Mouse (Mus musculus) frontal cortex, postnatal 10 days (tissue): ENCODE measurements at regions not wholly inside any gene's neighbourhood (a gene's known extent, or its start where the extent isn't known, plus 50 kb on each side); places are given as distances from the start of the nearest gene placed in this dataset.

Experiments
- DNase-seq, 2 experiments: peaks; one replicate each; pipeline ENCODE4 v3.0.0; 2022; ENCODE audit warnings: low spot score in 2 of 2, mixed read lengths in 1 of 2

DNA sequence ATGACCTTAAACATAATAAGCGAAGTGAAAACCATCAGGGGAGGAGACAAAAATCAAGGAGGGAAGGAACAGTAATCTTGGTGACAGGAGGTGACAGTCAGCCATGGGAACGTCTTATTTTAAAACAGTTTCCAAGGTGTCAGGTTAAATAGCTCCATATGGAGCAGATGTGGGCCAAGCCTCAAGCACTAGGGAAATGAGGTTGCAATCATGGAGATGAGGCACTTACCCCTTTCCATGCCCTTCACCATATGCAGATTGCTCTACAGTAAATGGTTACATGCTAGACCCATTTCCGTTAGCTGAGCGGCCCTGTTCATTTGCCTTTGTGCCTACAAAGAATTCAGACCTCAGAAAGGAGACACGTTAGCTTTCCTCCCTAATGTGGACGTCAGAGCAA is 204.8 kb upstream of the Gm6793 start:
- no peak for DNase-seq

DNA sequence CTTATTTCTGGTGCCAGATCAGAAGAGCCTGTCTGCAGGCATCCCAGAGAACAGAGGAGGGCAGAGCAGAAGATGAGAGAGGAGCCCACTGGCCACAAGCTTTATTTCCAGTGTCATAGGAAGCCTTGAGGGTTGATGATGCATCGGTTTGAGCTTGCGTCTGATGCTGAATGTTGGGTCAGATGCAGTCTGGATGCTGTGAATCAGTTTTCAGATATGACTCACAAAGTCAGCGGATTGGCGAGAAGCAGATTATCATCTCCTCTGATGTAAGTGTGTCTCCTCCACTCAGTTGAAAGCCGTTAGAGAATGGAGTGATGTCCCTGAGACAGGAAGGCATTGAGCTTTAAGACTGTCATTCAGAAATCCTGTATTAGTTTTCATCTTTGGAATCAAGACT is 197.3 kb upstream of the Gm6793 start:
- DNase-seq, result no peak

DNA sequence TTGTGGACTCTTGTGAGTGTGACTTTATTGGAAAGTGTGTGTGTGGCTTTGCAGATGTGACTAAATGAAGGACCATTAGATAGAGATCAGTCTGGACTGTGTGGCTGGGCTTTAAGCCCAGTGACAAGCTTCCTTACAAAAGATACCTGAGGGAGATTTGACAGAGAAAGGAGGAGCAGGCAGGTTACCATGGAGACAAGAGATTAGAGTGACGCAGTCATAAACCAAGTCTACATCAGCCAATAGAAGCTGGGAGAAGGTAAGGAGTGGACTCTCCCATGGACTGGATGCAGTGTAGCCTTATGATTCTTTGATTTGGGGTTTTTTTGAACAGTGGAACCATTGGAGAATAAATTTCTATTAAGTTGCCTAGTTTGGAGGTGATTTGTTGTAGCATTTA is 181.6 kb upstream of the Gm6793 start:
- no peak for DNase-seq

DNA sequence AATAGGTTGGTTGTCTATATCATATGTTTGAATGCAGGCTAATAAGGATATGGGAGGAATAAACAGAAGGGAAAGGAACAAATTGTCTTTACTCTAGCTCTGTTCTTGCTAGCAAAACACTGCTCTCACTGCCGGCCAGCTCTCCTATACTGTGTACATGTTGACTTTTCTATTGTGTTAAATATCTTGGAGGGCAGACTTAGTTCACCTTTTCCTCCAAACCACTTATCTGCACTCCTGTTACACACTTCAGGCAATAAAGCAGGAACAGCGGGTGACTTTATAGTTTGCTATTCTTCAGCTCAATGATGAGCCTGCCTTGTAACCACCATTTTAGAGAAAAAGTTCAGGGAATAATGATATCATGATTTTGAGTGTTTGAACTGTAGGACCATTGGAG is 181.0 kb upstream of the Gm6793 start:
- DNase-seq, result no peak

DNA sequence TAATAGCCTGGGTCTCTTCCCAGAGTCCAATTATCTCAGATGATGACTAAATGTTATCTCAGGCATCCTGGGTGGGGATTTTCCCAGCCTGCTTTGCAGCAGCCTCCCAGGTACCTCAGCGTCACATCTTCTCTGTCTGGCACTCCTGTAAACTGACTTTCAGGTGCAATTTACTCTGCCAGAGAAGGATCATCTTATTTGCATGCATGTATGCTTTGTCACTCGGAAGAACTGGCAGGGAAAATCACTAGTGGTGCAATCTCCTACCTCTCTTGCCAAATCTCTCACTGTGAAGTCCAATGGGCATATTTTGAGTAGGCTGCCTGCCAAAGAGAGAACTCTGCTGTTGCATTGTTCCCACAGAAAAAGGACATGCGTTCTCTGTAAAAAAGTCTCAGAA is 177.0 kb upstream of the Gm6793 start:
- DNase-seq, result peak in 1 of 2 experiments; percentile 7

DNA sequence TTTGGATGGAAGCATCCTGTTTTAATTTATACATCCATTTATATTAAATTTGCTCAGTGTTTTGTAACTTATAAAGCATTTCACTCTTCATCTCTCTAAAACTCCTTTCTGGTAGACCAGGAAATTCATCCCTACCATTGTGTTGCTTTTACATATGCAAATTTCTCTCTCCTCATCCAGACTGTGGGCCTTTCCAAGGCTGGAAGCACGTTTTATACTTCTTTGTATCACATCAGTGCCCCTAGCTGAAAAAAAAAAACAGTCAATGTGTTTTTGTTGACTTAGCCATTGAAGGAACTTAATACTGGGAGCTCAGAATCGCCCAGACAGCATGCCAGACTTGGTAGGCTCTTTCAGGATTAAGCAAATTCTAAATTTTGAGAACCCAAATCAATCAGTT is 174.9 kb upstream of the Gm6793 start:
- no peak for DNase-seq

DNA sequence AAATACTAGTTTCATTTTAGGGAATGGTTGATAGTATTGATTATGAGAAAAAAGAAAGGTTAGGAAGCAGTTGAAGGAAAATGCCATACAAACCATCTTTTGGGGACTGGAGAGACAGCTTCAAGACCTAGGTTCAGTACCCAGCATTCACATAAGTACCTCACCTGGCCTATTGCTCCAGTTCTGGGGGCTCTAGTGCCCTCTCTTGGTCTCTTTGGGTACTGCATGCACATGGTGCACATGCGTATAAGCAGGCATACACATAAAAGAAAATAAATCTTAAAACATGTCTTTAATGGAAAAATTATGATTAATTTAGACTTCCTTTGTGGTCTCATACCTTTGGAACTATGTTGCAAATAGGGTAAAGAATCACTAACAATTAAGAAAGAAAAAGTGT is 155.3 kb upstream of the Gm6793 start:
- DNase-seq, result no peak

DNA sequence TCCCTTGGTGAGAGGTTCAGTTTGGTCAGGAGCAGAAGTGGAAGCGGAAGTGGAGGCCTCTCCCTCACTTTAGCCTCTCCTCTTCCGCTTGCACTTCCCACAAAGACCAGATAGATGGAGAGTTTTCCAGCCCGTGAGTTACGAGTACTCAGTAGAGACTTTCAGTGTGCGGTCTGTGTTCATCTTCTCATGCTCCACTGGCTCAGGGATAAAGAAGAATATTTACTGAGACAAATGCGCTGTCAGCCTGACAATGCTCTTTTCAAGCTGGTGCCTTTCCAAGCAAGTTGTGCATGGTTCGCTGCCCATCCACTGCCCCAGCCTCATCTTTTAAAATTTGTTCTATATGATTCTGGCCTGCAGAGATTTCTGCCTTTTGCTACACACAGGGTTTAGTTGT is 141.8 kb upstream of the Gm6793 start:
- no peak for DNase-seq

DNA sequence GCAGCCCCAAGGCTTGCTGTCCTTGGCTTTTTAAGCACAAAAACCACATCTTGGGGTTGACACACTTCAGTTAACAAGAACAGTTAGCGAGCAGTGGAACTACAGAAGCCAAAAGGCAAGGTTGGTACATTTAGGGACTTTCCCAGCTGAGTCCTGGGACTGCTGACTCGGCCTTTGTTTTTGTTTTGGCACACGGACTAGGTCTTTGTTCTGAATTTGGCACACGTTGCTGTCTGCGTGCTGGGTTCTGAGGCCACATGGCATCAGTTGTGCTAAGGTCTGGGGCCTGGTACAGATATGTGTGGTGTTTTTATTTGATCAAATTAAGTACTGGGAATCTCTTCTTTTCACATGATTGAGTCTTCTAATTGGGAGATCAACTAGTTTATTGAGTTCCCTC is 124.1 kb upstream of the Gm6793 start:
- no peak for DNase-seq

DNA sequence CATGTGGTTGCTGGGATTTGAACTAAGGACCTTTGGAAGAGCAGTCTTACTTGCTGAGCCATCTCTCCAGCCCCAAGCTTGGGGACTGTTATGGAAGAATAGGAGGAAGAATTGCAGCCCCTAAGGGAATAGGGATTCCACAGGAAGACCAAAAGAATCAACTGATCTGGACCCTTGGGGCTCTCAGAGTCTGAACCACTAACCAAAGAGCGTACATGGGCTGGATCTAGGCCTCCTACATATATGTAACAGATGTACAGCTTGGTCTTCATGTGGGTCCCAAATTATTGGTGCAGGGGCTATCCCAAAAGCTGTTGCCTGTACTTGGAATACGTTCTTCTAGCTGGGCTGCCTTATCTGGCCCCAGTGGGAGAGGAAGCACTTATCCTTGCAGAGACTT is 115.4 kb upstream of the Gm6793 start:
- DNase-seq, result no peak

DNA sequence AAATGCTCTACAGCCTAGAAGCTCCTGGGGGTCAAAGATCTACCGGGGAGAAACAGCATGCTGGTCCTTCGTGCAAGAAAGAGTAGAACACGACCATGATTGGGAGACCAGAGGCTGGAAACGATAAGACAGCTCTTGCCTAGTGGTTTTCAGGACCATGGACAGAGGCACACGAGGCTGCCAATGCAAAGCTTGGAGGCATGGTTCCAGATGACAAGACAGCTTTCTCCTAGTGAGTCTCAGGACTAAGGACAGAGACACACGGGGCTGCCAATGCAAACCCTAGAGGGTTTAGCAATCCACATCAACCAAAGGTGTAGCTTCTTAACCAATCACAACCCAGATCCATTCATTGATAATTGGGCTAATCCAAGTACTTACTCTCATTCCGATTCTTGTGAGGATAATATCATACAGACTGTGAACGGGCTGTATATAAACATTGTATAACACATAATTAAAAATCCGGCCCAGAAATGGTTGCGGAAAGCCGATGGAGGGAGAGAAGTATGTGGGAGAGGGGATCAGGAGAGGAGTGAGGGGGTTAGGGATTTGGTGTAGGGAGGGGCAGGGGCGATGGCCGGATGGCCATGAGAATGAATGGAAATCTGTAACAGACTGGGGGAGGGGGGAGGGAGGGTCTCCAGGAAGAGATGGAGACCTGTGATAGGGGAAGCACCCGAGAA is 114.1 kb upstream of the Gm6793 start:
- no peak for DNase-seq

DNA sequence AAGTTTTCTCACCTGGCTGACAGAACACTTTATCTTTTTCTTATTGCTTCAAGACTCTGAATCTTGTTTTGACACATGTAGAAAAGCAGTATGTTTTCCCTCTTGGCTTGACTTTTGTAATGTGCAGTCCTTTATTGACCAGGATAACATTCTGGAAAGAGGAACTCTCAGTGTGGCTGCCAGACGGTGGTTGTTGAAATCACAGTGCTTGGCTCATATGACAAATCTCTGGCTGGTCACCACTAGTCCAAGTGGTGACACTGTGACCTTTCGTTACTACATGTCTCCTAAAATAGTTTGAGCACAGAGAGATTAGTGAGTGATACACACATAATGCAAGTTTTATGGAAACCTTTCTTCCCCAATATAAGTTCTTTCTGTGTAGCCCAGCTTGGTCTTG is 97.1 kb upstream of the Gm6793 start:
- no peak for DNase-seq

DNA sequence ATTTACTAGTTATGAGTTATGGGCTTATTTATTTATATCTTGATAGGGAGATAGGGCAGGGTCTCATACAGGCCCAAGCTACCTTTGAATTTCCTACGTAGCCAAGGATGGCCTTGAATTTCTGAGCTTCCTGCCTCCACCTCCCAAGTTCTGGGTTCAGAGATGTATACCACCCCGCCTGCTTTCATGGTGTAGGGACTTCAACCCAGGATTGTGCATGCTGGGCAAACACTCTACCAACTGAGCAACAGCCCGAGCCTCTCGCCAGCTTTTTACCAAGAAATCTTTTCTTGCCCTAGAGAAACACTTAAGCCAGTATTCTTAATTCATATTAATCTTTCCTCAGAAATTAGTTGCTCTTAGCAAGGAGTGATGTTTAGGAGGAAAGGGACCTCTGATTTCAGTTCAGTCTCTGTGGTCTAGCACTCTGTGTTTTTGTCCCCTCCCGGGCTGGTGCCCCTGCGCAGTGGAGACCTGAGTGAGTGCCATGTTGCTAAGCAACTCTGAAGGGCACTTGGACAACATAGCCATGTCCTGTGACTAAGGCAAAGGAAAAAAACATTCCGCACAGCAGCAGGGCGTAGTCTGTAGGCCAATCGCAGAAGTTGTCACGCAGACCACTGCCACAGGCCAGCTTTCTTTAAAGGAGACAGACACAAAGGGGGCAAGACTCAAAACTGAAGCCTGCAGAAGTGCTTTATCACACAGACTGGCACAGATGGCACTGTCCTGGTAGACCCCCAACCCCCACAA is 83.2 kb upstream of the Gm6793 start:
- peak; percentile 38 to 57 for DNase-seq

DNA sequence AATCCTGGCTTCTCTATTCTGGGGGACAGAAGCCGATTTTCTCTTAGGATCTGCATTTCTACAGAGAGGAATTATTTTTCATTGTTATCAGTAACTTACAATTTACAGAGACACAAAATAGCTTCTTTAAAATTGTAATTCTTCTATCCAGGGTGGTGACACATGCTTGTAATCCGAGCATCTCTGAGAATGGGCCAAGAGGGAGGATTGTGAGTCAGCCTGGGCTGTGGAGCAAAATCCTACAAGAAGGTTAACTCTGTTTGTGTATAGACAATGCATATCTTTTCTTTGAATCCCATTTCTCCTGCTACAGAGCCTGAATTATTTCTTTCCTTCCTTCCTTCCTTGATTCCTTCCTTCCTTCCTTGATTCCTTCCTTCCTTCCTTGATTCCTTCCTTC is 80.0 kb upstream of the Gm6793 start:
- DNase-seq, result no peak

DNA sequence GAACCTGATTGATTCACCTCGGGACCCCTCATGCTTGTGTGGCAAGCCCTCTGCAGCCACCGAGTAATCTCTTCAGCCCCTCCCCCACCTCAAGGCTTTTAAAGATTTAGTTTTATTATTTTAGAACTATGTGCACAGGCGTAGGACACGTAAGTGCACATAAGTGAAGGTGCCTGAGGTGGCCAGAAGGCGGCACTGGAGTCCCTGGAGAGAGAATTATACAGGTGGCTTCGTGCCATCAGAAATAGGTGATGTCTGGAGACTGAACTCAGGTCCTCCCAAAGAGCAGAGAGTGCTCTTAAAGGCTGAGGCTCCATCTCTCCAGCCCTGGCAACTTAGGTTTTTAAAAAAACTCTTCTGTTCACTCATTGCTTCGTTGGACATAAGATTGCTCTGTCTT is 78.7 kb upstream of the Gm6793 start:
- DNase-seq, result no peak

DNA sequence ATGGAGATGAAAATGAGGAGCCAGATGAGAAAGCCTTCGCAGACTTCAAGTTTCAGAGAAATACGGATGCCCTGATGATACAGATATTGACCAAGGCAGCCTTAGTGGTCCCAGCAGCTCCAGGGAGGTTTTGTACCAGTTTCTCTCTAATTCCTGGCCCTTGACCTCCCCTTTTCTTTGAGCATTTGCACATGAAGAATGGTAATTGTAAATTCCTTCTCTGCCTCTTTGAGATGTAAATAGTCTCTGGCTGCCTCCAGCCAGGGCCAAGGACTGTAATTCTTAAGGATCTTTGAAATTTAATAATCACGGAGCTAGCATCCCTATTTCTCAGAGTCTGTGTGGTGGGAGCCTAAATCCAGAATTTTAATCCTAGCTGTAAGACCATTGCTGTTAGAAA is 78.0 kb upstream of the Gm6793 start:
- no peak for DNase-seq

DNA sequence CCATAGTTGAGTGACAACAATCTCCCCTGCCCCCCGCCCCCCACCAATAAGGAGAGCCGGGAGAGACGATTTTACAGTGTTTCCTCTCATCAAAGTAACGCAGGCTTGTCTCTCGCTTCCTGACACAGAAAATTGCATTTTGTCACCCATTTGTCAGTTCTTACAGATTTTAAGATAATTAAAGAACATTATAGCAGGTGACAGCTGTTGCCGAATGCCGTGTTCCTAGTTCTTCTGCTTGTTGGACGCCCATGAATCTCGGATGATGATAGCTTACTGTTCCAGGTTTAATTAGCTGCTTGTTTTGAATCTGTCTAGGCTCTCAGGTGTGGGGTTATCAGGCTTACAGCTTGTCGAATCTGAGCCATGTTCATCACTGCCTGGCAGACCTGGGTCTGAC is 63.8 kb upstream of the Gm6793 start:
- no peak for DNase-seq

DNA sequence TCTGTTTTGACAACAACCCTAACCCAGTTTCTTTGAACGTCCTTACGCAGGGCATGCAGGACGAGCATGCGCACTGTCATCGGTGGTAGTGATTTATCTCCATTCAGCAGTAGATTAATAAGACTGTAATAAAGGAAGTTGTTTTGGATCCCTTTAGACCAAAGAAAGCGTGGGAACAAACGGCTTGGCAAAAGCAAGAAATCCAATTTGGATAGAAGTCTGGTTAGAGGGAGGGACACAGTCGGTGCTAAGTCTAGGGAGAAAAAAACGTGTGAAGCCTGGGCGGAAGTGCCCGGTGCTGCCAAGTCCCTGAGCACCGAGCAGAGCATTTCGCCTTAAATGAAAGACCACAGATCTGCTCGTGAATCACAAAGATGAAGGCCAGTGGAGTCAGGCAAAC is 57.4 kb upstream of the Gm6793 start:
- DNase-seq, result no peak

DNA sequence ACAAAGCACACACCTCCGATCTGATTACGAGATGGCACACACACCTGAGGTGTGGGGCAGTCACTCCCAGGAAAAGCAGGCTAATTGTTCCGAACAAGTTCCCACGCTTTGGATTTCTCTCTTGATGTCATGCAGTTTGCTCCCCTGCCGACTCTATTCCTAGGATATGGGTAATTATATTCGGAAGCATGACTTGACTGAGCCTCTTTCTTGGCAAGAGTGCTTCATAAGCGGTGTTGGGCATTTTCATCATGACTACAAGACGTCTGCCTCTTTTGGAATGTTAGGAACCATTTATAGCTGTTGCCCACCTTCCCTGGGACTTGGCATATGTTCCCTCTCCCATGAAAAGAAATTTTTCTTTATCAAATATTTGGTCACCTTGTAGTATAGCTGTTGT is 55.4 kb upstream of the Gm6793 start:
- DNase-seq, result no peak
